Mouse (Mus musculus) intestine, postnatal 0 days (tissue): ENCODE measurements at regions not wholly inside any gene's neighbourhood (a gene's known extent, or its start where the extent isn't known, plus 50 kb on each side); places are given as distances from the start of the nearest gene placed in this dataset.

ENCODE experiments used
- ATAC-seq: fragments of 200-750 bp; cut with Nextera tagmentation; 2 replicates; pipeline ENCODE4 v1.8.0; 2017; ENCODE audit warnings: mild to moderate bottlenecking, moderate TSS enrichment, moderate library complexity
- H3K27ac ChIP-seq: fragments of 300-500 bp; sonication (generic); 2 replicates; pipeline ENCODE4 v1.5.1; 2014; ENCODE audit warnings: mild to moderate bottlenecking, low read depth, low read length, moderate library complexity
- H3K27me3 ChIP-seq: fragments of 300-500 bp; sonication (generic); replicated peaks from 2 replicates; pipeline ENCODE4 v1.6.1; 2014; ENCODE audit warnings: low read length, mixed read lengths; ENCODE audit not compliant: control insufficient read depth, insufficient read depth
- H3K36me3 ChIP-seq: fragments of 300-500 bp; sonication (generic); 2 replicates; pipeline ENCODE4 v1.6.1; 2014; ENCODE audit warnings: mild to moderate bottlenecking, moderate library complexity; ENCODE audit not compliant: control insufficient read depth, insufficient read depth
- H3K4me1 ChIP-seq: fragments of 300-500 bp; sonication (generic); replicated peaks from 2 replicates; pipeline ENCODE4 v1.6.1; 2014; ENCODE audit warnings: antibody characterized with exemption, low read length, mixed read lengths; ENCODE audit not compliant: control insufficient read depth, insufficient read depth
- H3K4me2 ChIP-seq: fragments of 300-500 bp; sonication (generic); replicated peaks from 2 replicates; pipeline ENCODE4 v1.6.1; 2014; ENCODE audit warnings: low read depth, mild to moderate bottlenecking, moderate library complexity
- H3K4me3 ChIP-seq: fragments of 300-500 bp; sonication (generic); 2 replicates; pipeline ENCODE4 v1.5.1; 2014; ENCODE audit warnings: low read depth, low read length
- H3K9ac ChIP-seq: fragments of 300-500 bp; sonication (generic); 2 replicates; pipeline ENCODE4 v1.6.1; 2014; ENCODE audit warnings: mild to moderate bottlenecking, low read depth, low read length
- H3K9me3 ChIP-seq: fragments of 300-500 bp; sonication (generic); 2 replicates; pipeline ENCODE4 v1.6.1; 2016; ENCODE audit warnings: mixed run types; ENCODE audit not compliant: control insufficient read depth
- CTCF ChIP-seq: sonication (generic); IDR thresholded peaks from 2 replicates; pipeline ENCODE4 v1.5.1; 2016; ENCODE audit warnings: low read depth, mild to moderate bottlenecking, control low read depth, antibody characterized with exemption, moderate library complexity
- WGBS: fragments of 180-500 bp; shearing (Covaris S2); extraction: QIAGEN DNeasy Blood & Tissue Kit; methylation state at CpG from one replicate; pipeline ENCODE4 v1.1.7; 2014; 5-methylcytosine and 5-hydroxymethylcytosine counted together

GRCm38 (mm10) chr12:93416381-93416780 is 1567.4 kb upstream of the Sel1l start:
- no peaks in the 10 kb centered on the region for H3K4me1 ChIP-seq
- no peak overlapping the region for H3K4me3 ChIP-seq
- no peak overlapping the region for H3K4me2 ChIP-seq
- WGBS = 87% methylated on average over 6 of the region's 6 CpGs
- H3K9ac ChIP-seq = no peak overlapping the region
- no peak for ATAC-seq
- H3K27me3 ChIP-seq = no peaks in the 10 kb centered on the region
- H3K36me3 ChIP-seq = no peaks in the 10 kb centered on the region
- H3K9me3 ChIP-seq = no peaks in the 10 kb centered on the region
- H3K27ac ChIP-seq = no peak overlapping the region
- no peak for TF ChIP-seq CTCF

DNA sequence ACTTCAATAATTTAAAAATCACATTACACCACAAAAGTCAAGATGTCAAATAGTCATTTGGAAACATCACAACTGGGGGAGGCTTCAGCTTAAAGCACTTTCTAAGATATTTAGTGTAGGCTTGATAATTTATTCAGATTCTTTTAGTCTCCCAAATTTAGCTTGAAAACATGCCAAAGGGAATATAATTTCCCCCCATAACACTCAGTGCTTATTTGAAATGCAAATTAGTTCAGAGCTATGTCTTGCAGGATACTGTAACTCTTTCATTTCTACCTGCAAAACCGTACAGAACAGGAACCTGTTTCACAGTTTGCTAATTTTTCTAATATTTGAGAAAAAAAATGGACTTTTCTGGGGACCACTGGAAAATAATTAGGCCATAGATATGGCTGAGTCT is 1566.8 kb upstream of the Sel1l start:
- H3K9ac ChIP-seq = no peak overlapping the region
- no peaks in the 10 kb centered on the region for H3K4me1 ChIP-seq
- H3K27ac ChIP-seq = no peak overlapping the region
- H3K4me3 ChIP-seq = no peak overlapping the region
- H3K36me3 ChIP-seq = no peaks in the 10 kb centered on the region
- no peak for ATAC-seq
- no peaks in the 10 kb centered on the region for H3K27me3 ChIP-seq
- TF ChIP-seq CTCF = no peak
- H3K4me2 ChIP-seq = no peak overlapping the region
- no peaks in the 10 kb centered on the region for H3K9me3 ChIP-seq
- WGBS = 80% methylated on average over 1 of the region's 1 CpGs

DNA sequence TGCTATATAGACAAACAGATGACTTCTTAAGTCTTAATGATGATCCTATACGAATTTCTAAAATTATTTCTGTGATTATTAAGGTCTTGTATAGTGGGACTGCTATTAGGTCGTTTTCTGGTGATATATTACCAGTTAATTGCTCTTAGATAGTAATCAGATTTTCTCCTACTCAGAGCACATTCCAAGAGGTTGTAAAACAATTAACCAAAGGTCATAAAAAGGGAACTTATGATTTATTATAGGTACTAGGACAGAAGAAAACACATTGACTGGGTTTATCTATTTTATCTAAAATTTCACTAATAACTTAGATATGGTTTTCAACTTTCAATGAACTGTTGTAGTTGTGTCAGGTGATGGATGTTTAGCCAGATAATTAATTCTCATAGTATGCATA is 1536.6 kb upstream of the Sel1l start:
- WGBS = 12% methylated on average over 2 of the region's 2 CpGs
- no peaks in the 10 kb centered on the region for H3K4me1 ChIP-seq
- no peak overlapping the region for H3K4me2 ChIP-seq
- H3K9ac ChIP-seq = no peak overlapping the region
- H3K36me3 ChIP-seq = no peaks in the 10 kb centered on the region
- ATAC-seq = no peak
- no peaks in the 10 kb centered on the region for H3K9me3 ChIP-seq
- H3K27ac ChIP-seq = no peak overlapping the region
- H3K27me3 ChIP-seq = no peaks in the 10 kb centered on the region
- H3K4me3 ChIP-seq = no peak overlapping the region
- no peak for TF ChIP-seq CTCF

GRCm38 (mm10) chr12:93342933-93343332 is 1494.0 kb upstream of the Sel1l start:
- H3K4me2 ChIP-seq = no peak overlapping the region
- WGBS = 57% methylated on average over 4 of the region's 4 CpGs
- no peak overlapping the region for H3K27ac ChIP-seq
- TF ChIP-seq CTCF = no peak
- H3K36me3 ChIP-seq = no peaks in the 10 kb centered on the region
- H3K9me3 ChIP-seq = no peaks in the 10 kb centered on the region
- ATAC-seq = no peak
- no peaks in the 10 kb centered on the region for H3K4me1 ChIP-seq
- no peaks in the 10 kb centered on the region for H3K27me3 ChIP-seq
- H3K4me3 ChIP-seq = no peak overlapping the region
- no peak overlapping the region for H3K9ac ChIP-seq

DNA sequence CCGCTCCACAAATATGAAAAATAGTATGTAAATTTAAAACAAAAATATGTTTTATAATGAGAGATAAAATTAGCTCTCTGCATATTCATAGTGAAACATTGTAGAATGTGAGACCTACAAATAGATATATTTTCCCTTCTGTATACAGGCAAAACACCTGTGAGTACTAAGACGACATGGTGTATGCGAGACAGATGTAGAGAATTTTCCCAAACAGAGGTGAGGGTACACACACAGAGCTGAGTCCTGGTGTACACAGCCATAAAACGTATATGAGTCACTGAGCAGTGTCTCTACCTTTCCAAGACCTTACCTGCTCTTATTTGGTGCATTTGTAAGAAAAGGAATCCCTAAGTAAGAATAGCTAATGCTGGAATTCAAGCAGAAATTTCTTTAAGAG is 1493.6 kb upstream of the Sel1l start:
- Histone ChIP-seq H3K36me3 (no peaks in the 10 kb centered on the region), H3K9ac (no peak overlapping the region), H3K4me3 (no peak overlapping the region), H3K27ac (no peak overlapping the region), H3K27me3 (no peaks in the 10 kb centered on the region), H3K9me3 (no peaks in the 10 kb centered on the region), H3K4me2 (no peak overlapping the region), H3K4me1 (no peaks in the 10 kb centered on the region)
- no peak for TF ChIP-seq CTCF
- WGBS = 72% methylated on average over 4 of the region's 4 CpGs
- no peak for ATAC-seq

DNA sequence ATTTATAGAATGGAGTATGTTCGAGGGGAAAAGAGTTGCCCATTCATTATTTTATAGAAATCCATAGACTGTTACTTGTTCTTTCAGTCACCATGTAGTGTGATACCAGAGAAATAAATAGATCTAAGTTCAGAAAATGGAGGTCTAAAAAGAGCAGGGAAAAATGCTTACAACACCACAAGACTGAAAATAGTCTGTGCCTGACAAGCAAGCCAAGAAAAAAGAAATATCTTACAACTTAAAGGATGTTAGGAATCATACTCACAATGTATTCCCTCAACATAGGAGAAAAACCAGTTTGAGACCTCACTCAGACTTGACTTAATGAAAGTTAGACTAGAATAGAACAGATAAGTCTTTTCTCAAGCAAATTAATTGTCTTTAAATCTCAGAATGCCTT is 1486.6 kb upstream of the Sel1l start:
- Histone ChIP-seq H3K36me3 (no peaks in the 10 kb centered on the region), H3K9ac (no peak overlapping the region), H3K4me3 (no peak overlapping the region), H3K4me1 (no peaks in the 10 kb centered on the region), H3K9me3 (no peaks in the 10 kb centered on the region), H3K4me2 (no peak overlapping the region), H3K27ac (no peak overlapping the region), H3K27me3 (no peaks in the 10 kb centered on the region)
- no peak for ATAC-seq
- WGBS = 95% methylated on average over 1 of the region's 1 CpGs
- TF ChIP-seq CTCF = no peak

GRCm38 (mm10) chr12:93312214-93312613 is 1463.3 kb upstream of the Sel1l start:
- H3K4me3 ChIP-seq = no peak overlapping the region
- H3K27me3 ChIP-seq = no peaks in the 10 kb centered on the region
- no peaks in the 10 kb centered on the region for H3K9me3 ChIP-seq
- no peak overlapping the region for H3K9ac ChIP-seq
- TF ChIP-seq CTCF = no peak
- H3K27ac ChIP-seq = no peak overlapping the region
- H3K4me2 ChIP-seq = no peak overlapping the region
- H3K4me1 ChIP-seq = no peaks in the 10 kb centered on the region
- no peak for ATAC-seq
- H3K36me3 ChIP-seq = no peaks in the 10 kb centered on the region
